Mouse (Mus musculus) R1 (cell line): Measurements from ENCODE around the gene Mks1.
"Not testable (repeated sequence)": the region's sequence is repeated elsewhere in the genome, so short reads cannot be mapped to it uniquely, and the experiment has no call there.

Source experiments
- DNase-seq: peaks from one replicate; pipeline ENCODE4 v3.0.0-alpha.2; 2018; ENCODE audit warnings: low read depth, low spot score

The Mks1 gene

DNA sequence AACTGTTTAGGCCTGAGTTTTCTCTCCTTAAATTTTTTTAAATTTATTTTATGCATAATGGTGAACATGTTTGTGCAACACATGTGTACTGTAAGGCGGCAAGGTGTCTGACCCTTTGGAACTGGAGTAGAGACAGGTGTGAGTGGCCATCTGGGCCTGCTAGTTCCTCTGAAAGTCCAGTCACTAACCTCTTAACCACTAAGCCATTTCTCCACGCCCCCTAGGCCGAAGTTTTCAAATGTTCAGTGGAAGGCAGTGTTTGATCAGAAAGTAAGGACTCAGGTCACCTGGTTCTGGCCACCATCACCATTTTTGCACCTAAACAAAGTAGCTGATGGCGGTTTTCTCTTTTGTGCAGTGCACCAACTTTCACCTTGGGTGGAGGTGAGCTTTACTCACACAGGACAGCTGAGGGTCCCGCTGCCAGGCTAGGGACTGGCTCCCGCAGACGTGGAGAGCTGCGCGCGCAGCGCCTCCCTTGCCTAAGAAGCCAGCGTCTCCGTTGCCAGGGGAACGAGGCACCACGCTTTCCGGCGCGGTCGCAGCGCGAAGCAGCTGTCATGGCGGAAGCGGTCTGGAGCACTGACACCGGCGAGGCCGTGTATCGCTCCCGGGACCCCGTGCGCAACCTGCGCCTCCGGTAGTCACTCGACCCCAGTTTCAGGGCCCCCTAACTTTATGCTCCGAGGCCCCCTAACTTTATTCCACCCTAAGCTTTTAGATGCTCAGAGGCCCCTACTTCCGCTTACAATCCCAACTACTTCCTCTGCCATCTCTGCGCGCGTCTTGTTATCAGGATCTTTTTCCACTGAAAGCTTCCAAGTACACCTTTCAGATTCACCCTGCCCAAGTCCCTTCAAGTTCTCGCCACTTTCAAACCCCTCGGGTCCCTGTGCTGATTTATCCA lies at the start of gene Mks1:
TSS of gene Mks1 (plus strand) at position 526 of the 907 bp plus-strand sequence.
- DNase-seq: peak; percentile 94

DNA sequence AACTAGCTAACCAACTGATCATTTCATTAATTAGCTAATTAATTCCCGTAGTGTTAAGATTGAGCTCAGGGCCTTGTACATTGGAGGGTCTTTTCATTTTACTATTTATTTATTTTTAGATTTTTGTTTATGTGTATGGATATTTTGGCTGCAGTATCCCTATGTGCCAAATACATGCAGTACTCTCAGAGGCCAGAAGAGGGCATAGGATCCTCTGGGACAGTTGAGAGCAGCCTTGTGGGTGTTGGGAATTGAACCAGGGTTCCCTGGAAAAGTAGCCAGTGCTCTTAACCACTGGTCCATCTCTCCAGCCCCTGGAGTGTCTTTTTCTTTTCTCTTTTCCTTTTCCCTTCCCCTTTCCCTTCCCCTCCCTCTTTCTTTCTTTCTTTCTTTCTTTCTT lies 47.6 kb upstream of the Mks1 start:
- peak; percentile 60 for DNase-seq

DNA sequence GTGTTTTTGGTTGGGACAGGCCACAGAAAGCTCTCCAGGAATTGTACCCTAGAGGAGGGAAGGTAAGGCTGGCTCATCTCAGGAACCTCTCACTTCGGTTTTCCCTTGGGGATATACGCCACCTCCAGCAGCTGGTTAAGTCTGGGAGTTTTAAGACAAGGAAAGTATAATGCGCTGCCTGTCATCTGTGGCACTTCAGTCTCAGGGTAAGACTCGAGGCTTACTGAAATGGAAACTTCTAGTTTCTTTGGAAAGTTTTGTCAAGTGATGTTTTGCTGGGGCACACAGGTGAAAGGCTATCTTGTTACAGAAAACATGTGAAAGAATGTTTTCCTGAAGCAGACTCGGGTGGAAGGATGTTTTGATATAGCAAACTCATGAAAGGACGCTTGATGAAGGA lies 45.6 kb upstream of the Mks1 start:
- no peak for DNase-seq

DNA sequence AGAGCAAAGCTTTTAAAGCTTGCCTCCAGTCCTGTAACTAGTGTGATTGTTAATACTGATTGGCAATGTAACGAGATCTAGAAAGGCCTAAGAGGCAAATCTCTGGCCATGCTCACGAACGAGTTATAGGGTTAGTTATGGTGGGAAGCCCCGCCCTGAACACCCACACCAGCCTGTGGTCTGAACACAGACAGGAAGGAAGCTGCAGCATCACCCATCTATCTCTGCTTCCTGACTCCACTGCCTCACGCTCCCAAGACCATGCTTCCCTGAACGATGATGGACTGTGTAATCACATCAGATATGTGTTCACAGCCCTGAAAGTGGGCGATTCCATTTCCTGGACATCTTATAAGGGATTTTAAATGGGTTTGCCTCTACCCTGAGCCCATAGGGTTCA lies 44.8 kb upstream of the Mks1 start:
- no peak for DNase-seq

DNA sequence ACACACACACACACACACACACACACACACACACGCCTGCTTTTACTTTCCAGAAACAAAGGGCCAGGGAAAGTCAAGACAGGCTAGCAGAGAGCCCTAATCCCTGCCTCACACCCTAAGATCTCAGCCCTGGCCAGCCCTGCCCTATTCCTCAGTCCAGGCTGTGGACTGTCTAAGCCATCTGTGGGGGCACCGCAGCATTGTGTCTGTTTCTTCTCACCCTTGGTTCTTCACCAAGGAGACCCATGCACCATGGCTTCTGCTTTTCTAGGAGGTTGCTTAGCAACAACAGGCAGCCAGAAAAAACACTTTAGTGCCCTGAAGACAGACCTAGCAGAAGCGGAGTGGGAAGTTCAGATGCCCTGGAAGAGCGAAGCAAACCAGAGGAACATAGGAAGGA lies 41.6 kb upstream of the Mks1 start:
- DNase-seq: peak; percentile 31

DNA sequence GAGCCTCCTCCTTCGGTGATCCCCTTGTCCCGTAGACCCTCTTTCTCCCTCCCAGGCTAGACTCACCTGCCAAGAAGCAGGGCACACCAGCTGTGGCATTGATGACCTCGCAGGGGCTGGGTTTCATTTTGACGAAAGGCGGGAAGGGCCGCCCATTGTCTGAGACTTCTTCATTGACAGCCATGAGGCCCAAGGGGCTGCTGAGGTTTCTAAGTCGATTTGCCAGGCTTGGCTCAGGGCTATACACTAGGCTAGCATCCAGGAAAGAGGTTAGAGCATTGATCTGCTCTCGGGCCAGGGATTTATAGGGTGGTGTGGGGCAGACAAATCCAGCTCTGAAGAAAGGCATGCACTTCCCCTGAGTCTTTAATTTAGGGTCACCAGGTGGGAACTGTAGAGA lies 38.2 kb upstream of the Mks1 start:
- DNase-seq: no peak

DNA sequence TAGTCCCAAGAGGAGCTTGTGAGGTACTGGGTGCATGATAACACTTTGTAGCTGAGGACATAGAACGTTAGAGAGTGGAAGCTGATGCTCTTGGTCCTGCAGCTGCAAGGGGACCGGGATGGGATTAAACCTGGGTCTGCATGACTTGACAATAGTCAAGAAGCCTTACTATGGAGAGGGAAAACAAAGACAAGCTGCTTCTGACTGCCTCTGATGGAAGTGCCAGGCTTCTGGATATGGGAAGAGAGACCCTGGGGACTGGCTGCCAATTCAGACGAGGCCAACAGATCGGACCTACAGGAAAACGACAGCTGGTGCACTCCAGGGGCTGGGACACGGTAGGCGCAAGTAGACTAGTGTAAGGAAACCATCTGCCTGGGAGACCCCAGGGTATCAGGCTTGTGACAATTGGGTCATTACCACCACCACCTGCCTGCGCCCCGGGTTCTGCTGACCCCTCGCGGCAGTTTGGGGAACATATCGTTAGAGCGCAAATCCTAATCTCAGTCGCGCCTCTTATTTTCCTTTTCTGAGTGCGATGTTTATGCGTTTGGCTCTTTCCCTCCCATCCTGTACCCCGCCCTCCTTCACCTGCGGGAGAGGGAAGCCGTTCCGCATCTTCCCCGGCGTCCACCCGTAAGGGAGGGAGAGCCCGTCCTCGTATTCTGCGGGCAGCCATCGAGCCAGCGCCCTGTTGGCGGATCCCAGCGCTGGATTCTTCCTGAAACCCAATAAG lies 36.1 kb upstream of the Mks1 start:
- no peak for DNase-seq

DNA sequence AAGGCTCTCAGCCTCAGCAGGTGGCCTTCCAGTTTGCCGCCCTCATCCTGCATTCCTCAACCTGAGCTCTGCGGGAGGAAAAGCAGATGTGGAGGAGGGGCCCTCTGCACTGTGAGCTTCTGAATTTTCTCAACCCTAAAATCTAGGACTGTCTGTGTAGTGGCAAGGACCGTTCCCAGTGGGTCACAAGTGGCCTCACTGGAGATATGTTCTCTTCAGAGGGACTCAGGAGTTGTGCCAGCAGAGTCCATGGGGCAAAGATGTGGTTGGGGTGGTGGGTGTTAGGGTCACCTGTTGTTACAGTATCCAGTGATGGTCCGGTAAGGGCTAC lies 35.6 kb upstream of the Mks1 start:
- peak; percentile 88 for DNase-seq

DNA sequence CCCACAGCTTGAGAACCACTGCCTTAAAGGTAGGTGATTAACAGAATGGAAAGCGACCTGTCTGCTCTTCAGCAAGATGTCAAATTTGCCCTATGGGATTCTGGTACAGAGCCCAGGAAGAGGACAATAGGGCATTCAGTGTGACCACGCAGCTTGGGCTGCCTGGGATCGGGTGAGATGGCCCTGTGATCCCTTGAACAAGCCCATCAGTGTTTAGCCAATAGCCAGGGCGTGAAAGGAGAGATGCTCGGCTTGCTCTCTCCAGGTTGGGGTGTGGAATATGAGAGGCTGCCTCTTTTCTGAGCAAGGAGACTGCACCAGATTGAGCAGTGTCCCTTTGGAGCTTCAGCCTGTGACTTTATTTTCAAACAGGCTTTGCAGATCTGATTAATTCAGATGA lies 31.5 kb upstream of the Mks1 start:
- no peak for DNase-seq

DNA sequence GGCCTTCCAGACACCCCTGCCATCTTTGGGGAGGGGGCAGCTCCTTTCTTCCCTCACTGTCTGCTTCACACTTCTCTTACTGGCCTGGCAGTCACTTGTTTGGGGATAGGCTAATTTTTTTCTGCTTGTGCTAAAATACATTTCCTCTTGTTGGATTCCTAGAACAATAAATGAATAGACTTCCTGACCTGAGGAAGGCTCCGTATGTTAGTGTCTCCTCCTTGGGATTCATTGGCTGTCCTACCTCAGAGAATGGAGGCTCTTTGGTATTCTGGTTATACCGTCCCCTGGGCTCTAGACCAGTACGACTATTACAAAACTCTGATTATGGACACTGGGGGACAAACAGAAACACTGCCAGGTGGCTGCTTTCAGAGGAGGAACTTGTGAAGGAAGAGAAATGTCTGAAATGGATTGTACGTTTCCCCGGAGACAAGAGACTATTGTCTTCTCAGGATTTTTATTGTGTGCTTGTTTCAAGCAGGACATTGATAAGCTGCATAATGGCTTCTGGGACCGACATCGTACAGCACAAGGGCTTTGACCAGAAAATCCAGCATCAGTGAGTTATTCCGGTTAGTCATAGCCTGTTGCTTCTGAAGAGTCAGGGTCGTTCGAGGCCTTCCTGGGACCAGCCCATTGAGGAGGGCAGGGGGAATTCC lies 24.6 kb upstream of the Mks1 start, which contains the start of gene Lpo:
TSS of gene Lpo (minus strand) at position 51 of the 662 bp plus-strand sequence.
- no peak for DNase-seq

DNA sequence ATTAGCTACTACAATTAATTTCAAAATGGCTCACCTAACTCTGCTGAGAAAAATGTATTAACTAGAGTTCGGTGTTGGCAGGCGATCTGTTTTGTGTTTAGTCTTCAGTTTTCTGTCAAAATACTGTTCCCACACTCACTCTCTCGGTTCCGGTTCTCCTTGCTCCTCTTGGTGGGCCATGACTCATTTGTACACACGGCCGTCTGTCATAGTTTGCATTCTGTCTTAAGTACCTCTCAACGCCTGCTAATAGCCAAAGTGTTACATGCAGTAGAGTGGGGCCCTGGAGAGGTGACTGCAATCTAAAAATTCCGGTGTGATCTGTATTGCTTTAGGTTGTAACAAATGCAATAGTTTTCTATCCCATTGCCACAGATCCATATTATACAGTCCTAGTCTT lies 12.3 kb upstream of the Mks1 start:
- DNase-seq: no peak

DNA sequence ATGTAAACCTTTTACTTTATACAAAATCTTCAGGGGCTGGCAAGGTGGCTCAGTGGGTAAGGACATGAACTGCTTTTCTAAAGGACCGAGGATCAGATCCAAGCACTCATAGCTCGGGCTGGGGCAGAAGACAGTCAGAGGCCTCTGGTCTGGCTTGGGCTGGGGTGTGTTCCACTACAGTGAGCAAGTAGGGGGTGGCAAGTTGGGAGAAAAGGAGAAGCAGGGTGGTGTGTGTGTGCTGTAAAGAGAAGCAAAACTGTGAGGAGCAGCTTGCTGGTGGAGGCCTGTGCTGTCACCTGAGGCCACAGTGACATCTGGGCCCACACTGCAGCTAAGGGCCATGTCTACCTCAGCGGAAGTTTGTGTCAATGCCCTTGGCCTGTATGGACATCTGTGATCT lies 11.6 kb upstream of the Mks1 start:
- no peak for DNase-seq

DNA sequence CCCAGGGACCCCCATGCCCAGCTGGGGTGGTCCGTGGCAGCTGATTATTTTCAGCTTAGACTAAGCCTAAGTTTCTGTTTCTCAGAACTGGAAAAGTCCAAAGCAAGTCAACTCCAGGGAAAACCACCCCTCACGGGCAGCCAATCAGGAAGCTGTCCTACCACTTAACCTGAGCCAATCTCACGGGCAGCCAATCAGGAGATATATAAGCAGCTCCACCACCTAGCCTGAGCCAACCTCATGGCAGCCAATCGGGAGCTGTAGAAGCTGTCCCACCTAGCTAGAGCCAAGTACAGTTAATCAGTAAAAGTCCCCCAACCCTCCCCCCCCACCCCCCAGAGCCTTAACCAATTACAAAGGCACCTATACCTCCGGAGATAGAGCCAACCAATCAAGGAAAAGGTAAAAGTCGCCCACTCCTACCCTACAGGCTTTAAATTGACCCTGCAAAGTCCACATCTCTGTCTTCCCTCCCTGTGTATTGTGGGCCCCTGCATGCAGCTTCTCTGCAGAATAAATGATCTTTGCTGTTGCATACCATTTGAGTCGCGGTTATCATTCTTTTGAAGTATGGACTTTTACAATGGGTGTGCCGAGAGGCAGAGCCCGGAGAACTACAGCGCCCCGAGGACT lies 5.9 kb upstream of the Mks1 start:
- DNase-seq: peak; percentile 80

DNA sequence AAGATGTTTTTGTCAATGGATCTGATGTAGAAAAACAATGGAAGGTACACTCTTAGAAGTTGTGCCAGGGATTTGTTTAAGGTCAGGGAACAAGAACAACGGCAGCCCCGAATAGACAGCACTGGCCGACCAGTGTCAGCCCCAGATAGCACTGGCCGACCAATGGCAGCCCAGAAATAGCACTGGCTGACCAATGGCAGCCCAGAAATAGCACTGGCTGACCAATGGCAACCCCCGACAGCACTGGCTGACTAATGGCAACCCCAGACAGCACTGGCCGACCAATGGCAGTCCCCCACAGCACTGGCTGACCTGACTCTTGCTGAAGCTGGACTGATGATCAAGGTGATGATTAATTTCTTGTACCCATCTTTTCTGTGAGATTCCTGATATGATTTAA lies 5.1 kb upstream of the Mks1 start:
- peak; percentile 81 for DNase-seq

DNA sequence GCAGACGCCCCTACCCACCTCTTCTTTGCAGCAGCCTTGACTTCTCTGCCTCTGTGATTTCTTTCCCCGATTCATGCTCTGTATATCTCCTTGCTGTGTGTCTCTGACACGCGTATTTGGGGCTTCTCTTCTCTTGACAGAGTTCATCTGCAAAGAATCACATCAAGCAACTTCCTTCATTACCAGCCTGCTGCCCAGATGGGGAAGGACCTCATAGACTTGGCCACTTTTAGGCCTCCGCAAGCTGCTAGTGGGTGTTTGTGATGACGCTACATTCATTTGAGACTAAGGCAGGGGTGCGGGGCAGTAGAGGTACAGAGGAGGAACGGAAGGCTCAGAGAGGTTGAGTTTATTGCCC lies 561 bp downstream of the Mks1 start:
- DNase-seq: peak; percentile 41

DNA sequence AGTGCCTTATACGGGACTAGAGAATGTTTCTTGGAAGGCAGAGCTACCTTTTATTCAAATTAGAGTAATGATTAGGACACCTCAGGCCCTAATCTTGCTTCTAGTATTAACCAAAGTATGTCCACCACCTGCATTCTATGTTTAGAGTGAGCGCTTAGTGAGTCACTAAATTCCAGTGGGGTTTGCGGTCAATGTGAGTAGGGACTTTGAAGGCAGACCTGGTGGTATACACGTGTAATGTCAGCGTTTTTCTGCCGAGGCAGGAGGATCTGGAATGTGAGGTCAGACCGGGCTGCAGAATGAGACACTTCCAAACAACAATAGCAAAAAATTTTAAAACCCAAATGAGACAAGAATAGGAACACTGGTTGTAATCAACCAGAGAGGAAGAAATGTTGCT lies 1.5 kb downstream of the Mks1 start:
- DNase-seq: peak; percentile 33

DNA sequence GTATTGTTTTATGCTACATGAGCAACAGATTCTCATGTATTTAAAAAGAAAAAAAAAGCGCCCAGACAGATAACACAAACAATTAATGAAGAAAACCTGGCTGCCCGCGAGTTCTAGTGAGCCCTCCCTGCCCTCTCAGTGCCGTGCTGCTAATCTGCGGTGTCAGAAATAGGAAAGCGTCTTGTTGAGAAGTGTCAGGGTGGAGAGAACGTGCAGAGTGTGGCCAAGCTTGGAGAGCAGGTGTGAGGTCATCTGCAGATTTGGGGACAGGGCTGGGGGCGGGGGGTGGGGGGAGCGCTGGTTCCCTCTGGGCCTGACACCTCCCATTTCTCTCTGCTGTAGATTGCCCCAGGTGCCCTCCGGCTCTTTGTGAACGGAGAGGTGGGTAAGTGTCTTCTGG lies 6.3 kb downstream of the Mks1 start:
- no peak for DNase-seq

DNA sequence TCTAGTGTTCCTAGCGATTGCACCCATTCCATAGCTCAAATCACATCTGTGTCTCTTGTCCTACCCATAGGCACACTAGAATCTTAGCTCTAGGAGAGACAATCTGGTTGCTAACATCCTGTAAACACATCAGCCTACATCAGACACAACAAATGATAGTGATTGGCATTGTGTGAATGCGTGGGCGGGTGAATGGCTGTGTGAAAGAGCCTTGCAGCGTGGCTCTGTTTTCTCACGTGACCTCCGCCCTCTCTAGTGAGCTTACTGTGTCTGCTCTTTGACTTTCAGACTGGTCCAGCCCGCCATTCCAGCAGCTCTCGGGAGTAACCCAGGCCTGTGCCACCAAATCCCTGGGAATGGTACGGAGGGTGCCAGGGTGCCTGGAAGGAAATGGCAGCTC lies 7.4 kb downstream of the Mks1 start:
- peak; percentile 50 for DNase-seq

DNA sequence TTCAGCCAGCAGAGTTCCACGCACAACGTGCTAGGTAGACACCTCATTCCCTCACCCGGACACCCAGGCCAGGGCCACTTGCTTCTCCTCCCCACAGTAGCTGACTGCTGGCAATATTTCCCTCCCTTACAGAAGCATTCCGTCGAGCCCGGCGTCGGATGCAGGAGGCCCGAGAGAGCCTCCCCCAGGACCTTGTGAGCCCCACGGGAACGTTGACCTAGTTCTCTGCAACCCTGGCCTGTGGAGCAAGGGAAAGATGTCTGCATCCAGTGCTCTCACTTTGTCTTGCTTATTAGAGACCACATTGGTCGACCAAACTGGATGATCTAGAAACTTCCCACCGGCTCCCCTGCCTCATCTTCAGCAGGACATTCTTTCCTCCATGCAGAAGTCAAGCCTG lies 9.8 kb downstream of the Mks1 start:
- no peak for DNase-seq

DNA sequence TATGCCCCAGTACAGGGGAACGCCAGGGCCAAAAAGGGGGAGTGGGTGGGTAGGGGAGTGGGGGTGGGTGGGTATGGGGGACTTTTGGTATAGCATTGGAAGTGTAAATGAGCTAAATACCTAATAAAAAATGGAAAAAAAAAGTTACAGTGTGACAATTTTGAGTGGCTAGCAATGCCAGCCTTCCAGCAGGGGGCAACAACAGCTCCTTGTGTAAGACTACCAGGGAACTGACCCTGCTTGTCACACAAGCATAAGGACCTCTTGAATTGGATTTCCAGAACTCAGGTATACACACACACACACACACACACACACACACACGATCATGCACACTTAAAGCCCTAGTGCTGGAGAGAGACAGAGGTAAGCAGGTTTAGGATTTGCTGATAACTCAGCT lies 13.9 kb downstream of the Mks1 start:
- DNase-seq: not testable (repeated sequence)

DNA sequence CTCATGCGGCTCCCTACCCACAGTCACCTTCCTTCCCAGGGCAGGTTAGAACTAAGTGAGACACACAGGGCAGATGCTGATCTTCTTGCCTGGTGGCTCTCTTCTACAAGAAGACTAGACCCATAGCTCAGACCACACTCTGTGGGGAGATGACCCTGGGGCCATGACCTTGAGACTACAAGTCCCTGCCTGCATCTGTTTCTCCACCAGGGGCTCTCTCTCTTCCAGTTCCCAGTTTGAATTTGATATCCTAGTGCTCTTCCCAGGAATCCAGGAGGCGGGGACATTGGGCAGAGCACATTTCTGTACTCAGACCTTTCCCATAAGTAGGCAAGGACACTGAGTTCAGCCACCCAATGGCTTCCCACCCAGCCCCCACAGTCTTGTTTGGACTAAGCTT lies 17.1 kb downstream of the Mks1 start:
- peak; percentile 63 for DNase-seq

DNA sequence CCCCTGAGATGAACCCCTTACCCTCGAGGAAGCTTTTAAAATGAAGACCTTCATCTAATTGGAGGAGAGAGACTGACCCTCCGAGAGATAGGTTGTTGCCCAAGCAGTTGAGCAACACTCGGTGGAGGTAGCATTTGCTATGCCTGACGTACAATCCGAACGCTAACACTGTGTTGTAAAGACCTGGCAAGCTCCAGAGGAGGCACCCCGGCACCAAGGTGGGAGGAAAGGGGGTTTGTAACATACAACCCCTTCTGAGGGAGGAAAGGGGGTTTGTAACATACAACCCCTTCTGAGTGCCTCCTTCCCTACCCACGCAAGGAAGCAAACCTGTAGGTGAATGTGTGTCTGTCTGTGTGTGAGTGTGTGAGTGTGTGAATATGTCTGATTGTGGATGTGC lies 18.8 kb downstream of the Mks1 start:
- DNase-seq: no peak
